Mouse (Mus musculus) left cerebral cortex, adult 2 months (tissue): ENCODE results near the gene Mtmr12. TPM values are rescaled to one million over a fixed set of nuclear protein-coding genes. Genes with fewer than 3 reads are reported as not detected.
"Not testable (repeated sequence)": the region's sequence is repeated elsewhere in the genome, so short reads cannot be mapped to it uniquely, and the experiment has no call there.

ENCODE experiments used
- DNase-seq, 2 experiments: peaks; one replicate each; pipeline ENCODE4 v3.0.0; 2021 to 2022; ENCODE audit warnings: low spot score in 2 of 2, mixed read lengths in 1 of 2; ENCODE audit errors: extremely low spot score in 1 of 2
- H3K27ac ChIP-seq: fragments of 200-600 bp; 2 replicates; pipeline ENCODE4 v1.8.1; 2022
- H3K4me3 ChIP-seq: fragments of 200-600 bp; 2 replicates; pipeline ENCODE4 v1.8.1; 2022
- CTCF ChIP-seq: fragments of 200-600 bp; IDR thresholded peaks from 2 replicates; pipeline ENCODE4 v1.8.1; 2022; ENCODE audit warnings: antibody characterized with exemption, mild to moderate bottlenecking, moderate library complexity
- intact Hi-C: fragments of 180-260 bp; cut with DNase I; formaldehyde crosslinking; loops from one replicate; pipeline ENCODE4 v1.15.1; 2025
- total RNA-seq, 2 experiments: library from RNA; stranded (reverse); gene quantifications; 2 replicates each; pipeline ENCODE4 v1.2.3; 2021

Mtmr12 gene
- total RNA-seq, 2 experiments from 2014 or later, result 54.9 to 55.6 TPM

DNA sequence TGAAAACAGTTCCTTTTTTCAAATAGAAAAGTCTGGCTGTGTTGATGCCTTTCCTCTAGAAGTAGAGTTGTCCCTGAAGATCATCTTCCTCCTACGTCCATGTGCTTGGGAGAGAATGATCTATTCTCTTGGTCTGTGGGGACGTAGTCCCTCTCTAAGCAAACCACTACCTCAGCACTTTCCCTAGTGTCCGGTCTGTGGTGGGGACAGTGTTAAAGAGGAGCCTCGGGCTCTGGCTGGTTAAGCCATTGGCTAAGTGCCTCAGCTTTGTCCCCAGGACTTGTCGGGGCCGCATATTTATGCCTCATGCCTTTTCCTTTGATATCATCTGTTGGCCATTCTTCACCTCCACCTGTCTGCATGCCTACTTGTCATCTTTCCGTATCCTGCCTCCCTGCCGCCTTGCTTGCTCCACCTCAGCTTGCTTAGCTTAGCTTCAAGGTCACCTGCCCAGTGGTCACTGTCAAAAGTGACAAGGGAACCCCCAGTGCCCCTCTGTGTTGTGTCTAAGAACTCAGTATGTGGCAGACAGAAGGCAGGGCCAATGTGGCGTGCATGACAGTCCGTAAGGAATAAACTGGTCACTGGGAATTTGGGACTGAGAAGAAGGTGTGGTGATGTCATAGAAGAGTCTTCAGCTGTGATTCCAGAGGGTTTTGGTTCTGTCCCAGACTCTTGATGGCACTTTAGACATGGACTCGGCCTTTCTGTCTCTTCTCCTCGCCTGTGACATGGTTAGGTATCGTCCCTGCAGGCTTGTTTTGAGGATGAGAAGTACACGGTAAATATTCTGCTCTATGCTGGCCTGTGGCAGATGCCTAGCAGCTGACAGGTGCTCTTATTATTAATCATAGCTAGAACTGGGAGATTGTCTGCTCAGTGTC, 9.9 kb downstream of the Mtmr12 start:
- no peak for DNase-seq
- TF ChIP-seq CTCF, result no peak
- intact Hi-C loops, result loop anchor here (2.0 to 10.0 kb wide), 2 partner anchors 32 to 580 kb away; no protein-coding TSS in a partner anchor
- H3K27ac ChIP-seq, result peak overlapping the region; percentile 87
- H3K4me3 ChIP-seq, result no peak overlapping the region

DNA sequence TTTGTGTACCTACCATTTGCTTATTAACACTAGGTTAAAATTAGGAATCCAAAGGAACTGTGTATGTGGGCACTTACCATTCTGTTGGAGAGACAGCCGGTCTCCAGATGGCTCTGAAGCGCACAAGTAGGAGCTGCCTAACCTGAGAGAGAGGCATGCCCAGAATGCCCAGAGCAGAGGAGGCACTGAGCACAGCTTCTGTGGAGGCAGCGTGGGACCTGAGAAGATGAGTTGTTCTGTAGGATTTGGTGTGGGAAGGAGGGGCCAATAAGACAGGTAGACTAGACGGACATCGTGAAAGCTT, 10.5 kb downstream of the Mtmr12 start:
- intact Hi-C loops, result loop anchor here (2.0 to 10.0 kb wide), 2 partner anchors 31 to 579 kb away; no protein-coding TSS in a partner anchor
- H3K4me3 ChIP-seq, result no peak overlapping the region
- DNase-seq, result peak; percentile 60 to 67
- peak overlapping the region; percentile 87 for H3K27ac ChIP-seq
- no peak for TF ChIP-seq CTCF

DNA sequence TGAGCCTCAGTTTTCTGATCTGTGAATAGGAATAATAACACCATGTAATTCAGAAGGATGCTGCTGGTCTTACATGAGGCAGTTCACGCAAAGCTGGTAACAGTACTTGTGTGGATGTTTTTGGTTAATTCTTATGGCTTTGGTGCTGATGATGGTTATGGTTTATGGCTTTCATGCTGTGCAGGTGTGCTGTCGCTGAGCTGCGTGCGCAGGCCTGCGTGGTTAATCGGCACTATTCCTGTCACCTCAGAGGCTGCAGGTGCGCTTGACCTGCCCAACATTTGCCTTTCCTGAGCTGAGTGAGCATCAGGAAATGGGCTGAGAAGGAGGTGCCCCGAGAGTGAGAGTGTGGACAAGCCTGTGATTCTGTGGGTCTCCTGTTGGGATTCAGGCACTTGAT, 11.3 kb downstream of the Mtmr12 start:
- no peak for TF ChIP-seq CTCF
- Histone ChIP-seq H3K27ac (peak overlapping the region; percentile 87), H3K4me3 (no peak overlapping the region)
- no peak for DNase-seq
- intact Hi-C loops, result loop anchor here (10.0 kb wide), 1 partner anchor 579 kb away; no protein-coding TSS in a partner anchor

DNA sequence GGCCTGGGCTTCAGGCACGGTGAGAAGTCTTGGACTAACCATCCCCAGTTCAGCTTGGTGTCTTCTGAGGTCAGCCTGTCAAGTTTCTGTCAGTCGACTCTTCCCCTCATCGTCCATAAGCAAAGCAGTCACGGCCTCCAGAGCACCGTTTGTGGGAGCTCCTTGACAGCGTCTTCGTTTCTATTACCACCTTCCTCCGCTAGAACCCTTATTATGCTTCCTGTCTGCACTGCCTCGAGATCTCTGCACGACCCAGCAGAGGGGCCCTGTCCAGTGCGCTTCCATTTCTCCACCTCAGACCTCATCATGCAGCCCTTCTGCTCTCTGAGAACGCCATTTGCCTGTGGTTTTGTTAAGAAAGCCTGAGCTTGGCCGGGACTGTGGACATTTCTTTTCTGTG, 12.0 kb downstream of the Mtmr12 start:
- Histone ChIP-seq H3K27ac (peak overlapping the region; percentile 87), H3K4me3 (no peak overlapping the region)
- intact Hi-C loops, result loop anchor here (10.0 kb wide), 1 partner anchor 578 kb away; no protein-coding TSS in a partner anchor
- TF ChIP-seq CTCF, result no peak
- no peak for DNase-seq

DNA sequence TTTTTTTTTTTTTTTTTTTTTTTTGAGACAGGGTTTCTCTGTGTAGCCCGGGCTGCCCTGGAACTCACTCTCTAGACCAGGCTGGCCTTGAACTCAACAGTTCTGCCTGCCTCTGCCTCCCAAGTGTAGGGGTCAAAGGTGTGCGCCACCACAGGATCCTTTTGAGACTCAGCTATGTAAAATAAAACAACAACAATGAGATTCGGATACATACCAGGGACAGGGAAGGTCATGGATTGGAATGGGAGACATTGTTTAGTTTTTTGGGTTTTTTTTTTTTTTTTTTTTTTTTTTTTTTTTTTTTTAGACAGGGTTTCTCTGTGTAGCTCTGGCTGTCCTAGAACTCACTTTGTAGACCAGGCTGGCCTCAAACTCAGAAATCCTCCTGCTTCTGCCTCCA, 12.5 kb downstream of the Mtmr12 start:
- intact Hi-C loops, result loop anchor here (10.0 kb wide), 1 partner anchor 577 kb away; no protein-coding TSS in a partner anchor
- DNase-seq, H3K27ac ChIP-seq, H3K4me3 ChIP-seq: not testable (repeated sequence)

DNA sequence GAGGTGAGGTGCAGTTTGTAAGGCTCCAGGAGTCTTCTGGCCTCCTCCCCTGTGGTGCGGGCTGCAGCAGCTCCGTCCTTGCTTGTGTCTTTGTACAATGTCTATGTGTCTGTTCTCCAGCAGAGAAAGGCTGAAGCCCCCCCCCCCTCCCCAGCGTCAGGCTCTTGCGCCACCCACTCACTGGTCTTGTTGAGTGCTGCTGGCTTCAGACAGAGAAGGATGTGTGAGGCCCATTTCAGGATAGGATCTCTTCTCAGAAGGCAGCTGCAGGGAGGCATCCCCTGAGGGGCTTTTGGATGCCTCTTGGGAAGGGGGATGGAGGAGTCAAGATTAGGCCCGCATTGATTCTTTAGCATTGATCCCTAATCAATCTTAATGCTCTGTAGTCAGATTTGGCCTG, 13.0 kb downstream of the Mtmr12 start:
- TF ChIP-seq CTCF, result no peak
- H3K4me3 ChIP-seq, result no peak overlapping the region
- intact Hi-C loops, result loop anchor here (10.0 kb wide), 1 partner anchor 577 kb away; no protein-coding TSS in a partner anchor
- no peak overlapping the region; the same call in 1 of the 2 replicates for H3K27ac ChIP-seq
- no peak for DNase-seq

DNA sequence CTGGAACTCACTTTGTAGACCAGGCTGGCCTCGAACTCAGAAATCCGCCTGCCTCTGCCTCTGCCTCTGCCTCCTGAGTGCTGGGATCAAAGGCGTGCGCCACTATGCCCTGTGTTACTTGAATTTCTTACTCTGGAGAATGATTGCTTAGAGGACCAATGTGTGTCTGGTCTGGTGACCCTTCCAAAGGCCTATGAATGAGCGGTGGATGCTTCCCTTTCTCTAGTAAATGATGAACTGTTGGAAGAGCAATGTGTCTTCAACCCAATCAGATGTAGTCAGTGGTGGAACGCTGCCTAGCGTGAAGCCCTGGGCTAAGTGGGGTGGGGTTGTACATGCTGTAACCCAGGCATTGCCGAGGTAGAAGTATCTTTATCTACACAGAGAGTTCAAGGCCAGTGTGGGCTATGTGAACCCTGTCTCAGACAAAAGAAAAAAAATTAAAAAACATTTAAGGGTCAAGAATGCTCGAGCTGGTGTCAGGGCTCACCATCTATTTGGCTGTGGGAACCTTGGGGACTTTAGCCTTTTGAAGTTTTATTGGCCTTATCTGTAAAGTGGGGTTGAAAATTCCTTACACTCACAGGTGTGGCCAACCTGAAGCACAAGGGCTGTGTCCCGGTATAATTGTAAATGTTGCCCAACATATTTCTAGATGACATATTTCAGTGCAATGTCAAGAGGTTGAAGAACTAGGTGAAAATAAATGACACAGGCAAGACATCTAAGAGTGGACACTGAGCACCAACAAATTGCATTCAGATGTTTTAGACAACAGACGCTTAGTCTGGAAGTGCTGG, 14.0 kb downstream of the Mtmr12 start:
- Histone ChIP-seq H3K4me3 (no peak overlapping the region), H3K27ac (no peak overlapping the region)
- no peak for TF ChIP-seq CTCF
- intact Hi-C loops, result loop anchor here (10.0 kb wide), 1 partner anchor 576 kb away; no protein-coding TSS in a partner anchor
- no peak for DNase-seq

DNA sequence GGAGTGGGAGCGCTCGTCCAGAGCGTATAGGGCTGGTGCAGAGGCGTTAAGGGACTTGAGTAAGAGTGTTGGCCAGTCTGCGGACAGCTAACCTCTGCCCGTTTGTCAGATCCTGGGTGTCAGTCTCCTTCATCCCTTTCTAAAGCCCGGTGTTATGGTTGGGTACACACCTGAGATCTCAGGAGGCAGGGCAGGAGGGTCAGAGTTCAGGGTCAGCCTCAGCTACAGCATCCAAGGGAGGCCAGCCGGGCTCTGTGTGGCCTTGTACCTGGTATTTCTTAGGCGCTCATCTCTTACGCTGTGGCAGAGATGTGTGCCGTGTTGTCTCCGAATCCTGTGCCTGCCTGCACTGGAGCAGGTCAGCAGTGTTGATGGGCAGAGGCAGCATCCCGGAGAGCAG, 16.3 kb downstream of the Mtmr12 start:
- intact Hi-C loops, result no loop called here
- TF ChIP-seq CTCF, result no peak
- no peak for DNase-seq
- H3K4me3 ChIP-seq, result no peak overlapping the region
- no peak overlapping the region; the same call in 1 of the 2 replicates for H3K27ac ChIP-seq

DNA sequence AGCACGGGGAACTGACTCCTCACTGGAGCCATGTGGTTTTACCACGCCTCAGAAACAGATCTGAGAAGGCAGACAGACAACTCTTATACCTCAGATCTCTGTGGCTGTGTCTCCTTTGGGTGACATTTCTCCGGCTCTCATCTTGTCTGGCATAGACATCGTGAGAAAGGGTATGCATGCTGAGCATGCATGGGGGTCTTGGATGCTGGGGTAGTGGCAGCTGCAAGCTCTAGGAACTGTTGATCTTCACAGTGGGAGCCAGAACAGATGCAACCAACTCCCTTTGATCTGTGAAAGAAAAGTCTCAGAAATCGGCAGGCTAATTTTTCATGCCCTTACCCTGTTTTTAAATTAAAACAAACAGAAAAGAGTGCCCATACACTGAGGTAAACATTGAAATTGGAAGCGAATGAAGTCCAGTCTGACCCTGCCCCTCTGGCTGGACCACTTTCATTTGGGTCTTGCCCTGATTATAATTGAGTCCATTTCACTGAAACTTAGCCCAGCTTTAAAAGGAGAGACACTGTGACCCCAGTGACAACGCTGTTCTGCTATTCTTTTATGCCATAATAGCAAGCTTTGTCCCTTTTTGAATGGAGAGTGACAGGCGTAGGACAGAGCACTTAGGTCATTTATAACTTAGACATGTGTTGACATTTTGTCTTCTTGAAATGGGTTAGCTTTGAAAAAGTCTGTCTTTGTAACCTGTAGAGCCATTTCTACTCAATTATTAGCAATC, 17.9 kb downstream of the Mtmr12 start:
- TF ChIP-seq CTCF, result no peak
- no peak overlapping the region for H3K4me3 ChIP-seq
- DNase-seq, result no peak
- intact Hi-C loops, result no loop called here
- no peak overlapping the region; the same call in 1 of the 2 replicates for H3K27ac ChIP-seq

DNA sequence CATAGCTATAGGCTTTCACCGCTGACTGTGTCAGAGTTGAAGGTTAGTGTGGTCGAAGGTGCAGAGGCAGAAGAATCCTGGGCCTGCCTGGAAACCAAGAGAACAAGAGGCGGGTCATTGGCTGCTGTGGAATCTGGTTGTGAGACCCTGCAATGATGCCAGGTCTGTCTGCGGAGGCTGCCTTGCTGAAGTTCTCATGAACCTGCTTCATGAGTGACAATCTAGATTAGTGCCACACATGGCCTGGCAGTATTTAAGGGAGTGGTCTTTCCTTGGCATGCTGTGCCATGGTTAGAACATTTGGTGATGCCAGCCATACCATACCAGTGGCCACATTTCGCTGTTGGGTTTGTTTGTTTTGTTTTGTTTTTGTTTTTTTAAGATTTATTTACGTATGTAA, 18.6 kb downstream of the Mtmr12 start:
- TF ChIP-seq CTCF, result no peak
- Histone ChIP-seq H3K4me3 (no peak overlapping the region), H3K27ac (no peak overlapping the region)
- DNase-seq, result no peak
- intact Hi-C loops, result no loop called here

DNA sequence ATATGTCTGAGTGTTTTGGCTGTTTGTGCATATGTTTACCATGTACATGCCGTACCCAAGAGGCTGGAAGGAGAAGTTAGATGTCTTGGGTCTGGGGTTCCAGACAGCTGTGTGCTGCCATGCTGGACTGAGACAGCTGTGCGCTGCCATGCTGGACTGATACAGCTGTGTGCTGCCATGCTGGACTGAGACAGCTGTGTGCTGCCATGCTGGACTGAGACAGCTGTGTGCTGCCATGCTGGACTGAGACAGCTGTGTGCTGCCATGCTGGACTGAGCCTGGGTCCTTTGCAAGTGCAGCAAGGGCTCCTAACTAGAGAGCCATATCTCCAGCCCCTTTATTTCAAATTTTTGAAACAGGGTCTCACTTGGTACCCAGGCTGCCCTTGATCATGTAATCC, 19.4 kb downstream of the Mtmr12 start:
- Histone ChIP-seq H3K27ac (no peak overlapping the region), H3K4me3 (no peak overlapping the region)
- intact Hi-C loops, result no loop called here
- TF ChIP-seq CTCF, result no peak
- no peak for DNase-seq
